Mouse (Mus musculus) monocyte, adult 5-6 weeks (primary cell): ENCODE data around the gene Cercam. TPM values are rescaled to one million over a fixed set of nuclear protein-coding genes. Genes with fewer than 3 reads are reported as not detected.

Experiments used
- ATAC-seq: fragments of 153-309, 156-312 bp; replicated peaks from 2 replicates; pipeline ENCODE4 v1.8.0; 2017; ENCODE audit warnings: mild to moderate bottlenecking; ENCODE audit not compliant: low TSS enrichment, insufficient number of reproducible peaks, severe bottlenecking, poor library complexity, low FRiP score
- total RNA-seq: library from RNA; stranded (forward); fragments of 200-1000, 200-491, 200-594 nt; gene quantifications from 3 replicates; pipeline ENCODE4 v1.2.3, GENCODE M21; 2017

Cercam gene
- 1.2 to 9.8 TPM (median 3.1 TPM) in 3 replicates for total RNA-seq

DNA sequence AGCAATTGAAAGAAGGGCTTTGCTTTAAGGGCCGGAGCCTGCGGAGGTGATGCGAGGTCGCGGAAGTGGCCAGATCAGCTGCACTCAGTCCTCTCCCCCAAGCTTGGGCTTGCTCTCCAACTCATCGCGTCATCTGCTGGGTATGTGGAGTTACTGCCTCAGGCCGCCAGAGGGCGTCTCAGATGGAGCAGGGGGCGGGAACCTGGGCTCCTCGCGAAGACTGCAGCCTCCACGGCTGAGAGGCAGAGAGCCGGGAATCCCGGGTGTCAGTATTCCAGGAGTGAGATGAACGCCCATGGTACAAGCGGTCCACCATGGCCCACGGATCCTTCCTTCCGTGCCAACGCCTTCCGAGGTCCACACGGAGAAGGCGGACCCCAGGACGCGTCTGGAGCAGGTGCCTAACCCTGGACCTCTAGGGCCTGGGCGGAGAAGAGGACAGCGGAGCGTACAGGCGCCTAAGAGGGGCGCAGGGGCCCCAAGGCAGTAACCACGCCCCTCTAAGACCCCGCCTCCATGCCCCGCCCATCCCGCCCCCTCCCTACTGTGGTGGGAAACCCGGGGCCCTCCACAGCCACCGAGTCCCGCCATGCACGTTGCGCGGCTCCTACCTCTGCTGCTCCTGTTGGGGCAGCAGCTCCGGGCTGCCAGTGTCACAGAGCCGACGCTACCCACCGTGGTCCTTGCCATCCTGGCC, at the start of gene Cercam:
TSS of gene Cercam (plus strand) at position 216 of the 697 bp plus-strand sequence.
- peak; percentile 95 for ATAC-seq

DNA sequence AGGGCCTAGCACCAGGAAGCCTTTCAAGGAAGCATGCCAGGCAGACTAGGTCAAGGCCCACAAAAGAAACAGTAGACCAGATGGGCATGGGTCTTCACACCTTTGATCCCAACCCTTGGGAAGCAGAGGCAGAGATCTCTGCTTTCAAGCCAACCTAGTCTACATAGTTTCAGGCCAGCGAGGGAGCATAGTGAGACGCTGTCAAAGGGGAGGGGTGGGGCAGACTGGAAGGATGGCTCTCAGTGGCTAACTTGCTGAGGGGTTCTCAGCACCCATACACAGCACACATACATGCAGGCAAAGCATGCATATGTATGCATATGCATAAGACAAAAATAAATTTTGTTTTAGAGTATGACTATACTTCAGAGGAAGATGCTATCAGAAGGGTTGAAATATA, 49.6 kb upstream of the Cercam start:
- ATAC-seq, result no peak

DNA sequence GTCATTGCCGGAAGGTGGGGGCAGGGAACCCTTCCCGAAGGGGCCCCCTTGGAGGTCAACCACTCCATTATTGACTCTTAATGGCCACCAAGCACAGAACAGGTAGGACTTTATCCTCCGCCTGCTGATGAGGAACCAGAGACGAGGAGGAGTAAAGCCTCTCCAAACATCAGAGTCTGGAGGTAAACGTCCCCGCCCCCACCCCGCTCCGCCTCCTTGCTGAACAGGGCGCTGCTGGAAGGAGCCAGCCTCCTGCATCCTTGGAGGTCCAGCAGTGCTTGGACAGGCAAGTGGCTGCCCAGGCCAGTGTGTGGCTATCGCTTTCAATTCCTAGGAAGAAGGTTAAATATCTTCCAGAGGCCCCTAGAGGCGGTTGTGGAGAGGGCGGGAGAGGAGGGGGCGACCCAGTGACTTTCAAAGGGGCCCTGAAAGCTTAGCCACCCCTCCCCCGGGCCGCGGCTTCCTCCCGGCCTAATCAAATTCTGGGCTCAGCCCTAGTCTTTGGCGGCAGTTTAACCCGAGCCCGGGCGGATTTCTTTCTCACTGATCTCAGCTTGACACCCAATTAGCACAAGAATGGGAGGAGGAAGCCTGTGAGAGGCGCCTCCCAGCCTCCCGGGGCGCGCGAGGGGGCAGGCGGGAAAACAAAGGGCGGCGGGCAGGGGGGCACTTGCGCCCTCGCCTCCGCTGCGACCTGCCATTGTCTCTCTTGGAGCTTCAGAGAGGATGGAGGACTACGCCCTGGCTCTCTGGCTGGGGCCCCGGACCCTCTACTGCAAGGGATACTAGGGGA, 48.7 kb upstream of the Cercam start, which contains the start of gene Urm1:
TSS of gene Urm1 (plus strand) at position 51 of the 793 bp plus-strand sequence.
- ATAC-seq, result peak; percentile 23; the same call in 1 of the 2 replicates

DNA sequence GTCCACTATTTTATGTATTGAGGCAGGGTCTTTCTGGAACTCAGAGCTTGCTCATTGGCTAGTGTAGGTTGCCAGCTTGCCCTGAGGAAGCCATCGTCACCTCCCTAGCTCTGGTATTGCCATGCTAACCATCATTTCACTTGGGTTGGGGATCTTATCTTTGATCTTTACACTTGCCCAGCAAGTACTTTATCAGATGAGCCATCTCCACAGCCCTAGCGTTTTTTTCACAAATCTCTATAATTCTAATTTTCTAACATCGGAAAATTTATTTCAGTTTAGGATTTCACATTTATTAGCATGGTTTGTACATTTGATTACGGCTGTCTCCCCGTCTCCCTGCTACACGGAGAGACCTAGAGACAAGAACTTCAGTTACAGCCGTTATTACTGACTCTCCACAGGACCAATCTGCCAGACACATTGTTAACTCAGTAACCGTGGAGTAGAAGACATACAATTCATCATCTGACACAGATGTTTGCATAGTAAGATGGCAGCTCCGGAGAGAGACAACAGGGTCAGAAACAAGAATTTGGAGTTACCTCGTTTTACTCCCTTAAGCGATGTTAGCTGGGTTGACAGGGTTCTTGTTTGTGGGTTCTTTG, 42.5 kb upstream of the Cercam start:
- no peak for ATAC-seq

DNA sequence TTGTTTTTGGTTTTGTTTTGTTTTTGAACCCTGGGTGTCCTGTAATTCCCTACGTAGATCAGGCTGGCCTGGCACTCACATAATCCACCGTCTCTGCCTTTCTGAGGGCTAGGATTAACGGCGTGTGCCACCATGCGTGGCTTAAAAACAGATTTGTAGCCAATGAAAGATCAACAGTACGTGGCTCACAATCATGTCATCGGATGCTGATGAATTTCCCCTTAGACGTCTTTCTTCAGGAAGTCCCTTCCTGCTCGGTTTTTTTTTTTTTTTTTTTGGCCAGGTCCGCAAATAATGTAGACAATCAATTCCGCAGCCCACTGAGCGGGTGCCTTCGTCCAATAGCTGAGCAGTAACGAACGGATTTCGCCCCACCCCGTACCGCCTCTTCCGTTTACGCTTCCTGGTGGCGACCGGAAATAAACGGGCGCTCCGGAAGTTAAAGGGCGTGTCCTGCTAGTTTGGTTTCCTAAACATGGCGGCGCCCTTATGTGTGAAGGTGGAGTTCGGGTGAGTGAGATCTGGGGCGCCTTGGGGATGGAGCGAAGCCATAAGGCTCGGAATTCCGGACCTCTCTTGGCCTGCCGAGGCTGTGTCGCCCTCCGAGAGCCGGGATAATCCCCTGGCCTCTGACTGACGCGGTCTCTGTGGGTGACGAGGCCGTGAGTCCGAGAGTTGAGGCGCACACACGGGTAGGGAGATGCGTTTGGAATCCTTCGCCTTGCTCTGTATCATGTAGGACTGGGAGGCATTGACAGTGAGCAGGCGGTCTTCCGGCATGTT, 41.8 kb upstream of the Cercam start:
- ATAC-seq, result peak; percentile 99

DNA sequence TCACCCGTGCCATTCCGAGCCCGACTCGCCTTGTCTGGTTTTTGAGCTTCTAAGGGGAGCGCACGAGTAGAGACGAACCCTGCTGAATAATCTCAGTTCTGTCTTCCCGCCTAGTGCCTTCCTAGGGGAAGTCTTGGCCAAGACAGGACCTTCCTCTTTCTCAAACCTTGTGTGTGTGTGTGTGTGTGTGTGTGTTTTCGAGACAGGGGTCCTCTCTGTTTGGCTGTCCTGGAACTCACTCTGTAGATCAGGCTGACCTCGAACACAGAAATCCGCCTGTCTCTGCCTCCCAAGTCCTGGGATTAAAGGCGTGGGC, 41.3 kb upstream of the Cercam start:
- ATAC-seq, result peak; percentile 28; the same call in 1 of the 2 replicates

DNA sequence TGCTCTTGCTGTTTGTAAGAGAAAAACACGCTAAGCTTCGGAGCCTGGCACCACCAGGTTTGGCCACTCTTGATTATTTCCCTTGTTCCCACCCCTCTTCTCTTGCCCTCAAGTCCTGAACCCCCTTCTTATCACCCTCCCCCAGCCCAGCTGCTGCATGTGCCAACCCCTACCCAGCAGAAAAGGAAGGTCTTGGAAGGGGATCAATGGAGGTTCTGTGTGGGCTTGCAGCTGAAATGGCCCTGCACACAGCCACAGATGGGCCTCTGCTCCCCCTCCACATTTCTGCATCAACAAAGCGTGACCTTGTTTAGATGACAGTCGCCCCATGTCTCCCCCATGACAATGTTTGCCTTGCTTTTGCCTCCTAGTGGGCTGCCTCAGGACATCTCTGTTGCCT, 37.9 kb upstream of the Cercam start:
- ATAC-seq, result no peak

DNA sequence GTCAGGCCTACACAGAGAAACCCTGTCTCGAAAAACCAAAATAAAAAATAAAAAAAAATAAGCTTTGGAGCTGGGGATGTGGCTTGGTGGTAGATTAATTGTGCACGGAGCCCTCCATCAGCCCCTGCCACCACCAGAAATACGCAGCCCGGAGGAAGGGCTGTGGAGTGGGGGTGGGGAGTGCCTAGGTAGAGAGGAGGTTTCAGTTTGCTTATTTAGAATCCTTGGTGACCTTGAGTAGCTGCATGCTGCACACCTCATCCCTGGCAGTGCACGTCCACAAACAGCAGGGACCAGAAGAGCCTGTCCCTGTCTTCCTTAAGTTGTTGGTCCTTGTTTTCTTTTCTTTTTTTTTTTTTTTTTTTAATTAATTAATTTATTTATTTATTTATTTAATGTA, 35.2 kb upstream of the Cercam start:
- no peak for ATAC-seq

DNA sequence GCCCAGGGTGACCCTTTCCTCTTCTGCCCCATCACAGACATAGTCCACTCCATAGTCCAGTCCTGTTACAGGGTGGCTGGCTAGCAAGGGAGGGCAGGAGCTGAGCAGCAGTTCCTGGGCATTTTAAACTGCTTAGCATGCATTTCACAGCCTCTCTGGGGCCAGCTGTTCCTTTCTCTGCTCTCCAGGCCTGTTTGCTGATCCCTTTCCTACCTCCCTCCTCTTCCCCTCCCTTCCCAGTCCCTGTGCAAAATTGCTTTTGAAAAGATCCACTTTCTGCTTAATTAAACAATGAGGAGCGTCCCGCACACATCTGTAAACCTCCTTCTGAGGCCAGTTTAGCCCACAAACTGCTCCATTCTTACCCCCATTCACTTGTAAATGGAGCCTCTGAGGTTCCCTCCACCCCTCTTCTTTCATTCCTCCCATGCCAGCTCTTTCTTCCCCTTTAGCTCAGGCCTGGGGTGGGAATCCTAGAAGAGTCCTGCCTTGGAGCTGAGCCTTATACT, 33.5 kb upstream of the Cercam start:
- ATAC-seq, result no peak

DNA sequence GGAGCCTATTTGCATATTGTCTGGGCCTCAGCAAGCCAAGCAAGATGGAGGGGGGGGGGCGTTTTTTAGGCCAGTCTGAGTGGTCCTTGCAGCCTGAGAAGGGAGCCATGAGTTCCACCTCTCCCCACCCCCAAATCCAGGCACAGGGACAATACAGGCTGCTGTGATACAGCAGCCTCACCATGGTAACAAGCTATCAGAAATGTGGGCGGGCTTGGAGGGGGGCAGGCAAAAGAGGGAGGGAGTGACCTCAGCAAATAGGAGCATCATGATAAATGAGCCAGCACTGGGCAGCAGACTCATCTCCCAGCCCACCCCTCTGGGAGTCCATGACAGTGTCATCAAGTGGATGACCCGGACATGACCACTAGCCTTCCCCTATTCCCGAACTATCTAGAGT, 29.5 kb upstream of the Cercam start:
- ATAC-seq, result no peak

DNA sequence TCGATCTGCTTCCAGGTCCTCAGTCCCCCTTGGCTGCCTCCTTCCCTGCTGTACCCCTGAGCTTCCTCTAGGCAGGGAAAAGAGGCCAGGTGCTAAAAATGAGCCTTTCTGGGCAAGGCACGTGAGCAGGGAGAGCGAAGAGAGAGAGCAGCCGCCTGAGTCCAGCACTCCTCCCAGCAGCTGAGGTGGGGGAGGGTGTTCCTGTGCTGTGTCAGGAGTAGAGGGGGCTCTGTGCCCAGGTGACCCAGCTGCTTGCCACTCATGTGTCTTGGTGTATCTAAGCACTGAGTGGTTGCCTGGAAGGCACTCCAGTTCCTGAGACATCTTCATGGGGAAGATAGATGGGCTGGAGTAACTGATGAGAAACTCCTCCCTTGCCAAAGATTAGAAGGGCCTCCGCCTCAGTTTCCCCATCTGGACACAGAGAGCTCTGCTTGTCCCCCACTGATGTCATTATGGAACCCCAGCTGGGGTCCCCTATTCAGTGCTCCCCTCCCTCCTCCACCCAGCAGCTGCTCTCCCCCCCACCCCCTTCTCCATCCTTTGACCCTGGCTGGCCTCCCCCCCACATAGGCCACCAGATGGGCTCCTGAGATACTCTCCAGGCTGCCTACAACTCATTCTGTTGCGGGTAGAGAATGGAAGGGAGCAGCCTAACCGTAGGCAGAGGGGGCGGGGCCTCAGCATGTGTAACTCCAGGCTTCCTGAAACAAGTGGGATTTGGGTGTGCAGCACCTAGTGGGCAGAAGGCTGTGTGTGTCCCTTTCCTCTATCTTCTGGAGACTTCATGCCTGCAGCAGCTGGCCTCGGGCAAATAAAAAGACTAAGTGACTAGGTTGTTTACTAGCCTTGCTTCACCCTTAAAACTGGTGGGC, 25.5 kb upstream of the Cercam start:
- ATAC-seq, result no peak

DNA sequence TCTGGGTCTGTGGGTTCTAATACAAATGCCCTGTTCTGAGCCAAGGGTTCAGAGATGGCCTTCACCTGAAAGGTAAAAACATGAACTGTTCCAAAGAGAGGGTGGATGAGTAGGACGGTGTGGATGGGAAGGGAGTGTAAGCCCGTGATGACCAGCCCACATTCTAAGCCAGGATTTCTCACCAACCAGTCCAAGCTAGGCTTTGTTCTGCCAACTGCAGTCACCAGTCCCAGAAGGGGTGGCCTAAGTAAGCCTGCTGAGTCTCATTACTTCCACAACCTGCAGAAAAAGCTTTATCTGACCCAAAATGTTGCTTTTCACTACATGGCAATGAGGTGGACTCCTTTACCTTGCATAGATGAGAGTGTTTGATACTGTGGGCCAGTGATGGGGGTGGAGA, 24.8 kb upstream of the Cercam start:
- no peak for ATAC-seq

DNA sequence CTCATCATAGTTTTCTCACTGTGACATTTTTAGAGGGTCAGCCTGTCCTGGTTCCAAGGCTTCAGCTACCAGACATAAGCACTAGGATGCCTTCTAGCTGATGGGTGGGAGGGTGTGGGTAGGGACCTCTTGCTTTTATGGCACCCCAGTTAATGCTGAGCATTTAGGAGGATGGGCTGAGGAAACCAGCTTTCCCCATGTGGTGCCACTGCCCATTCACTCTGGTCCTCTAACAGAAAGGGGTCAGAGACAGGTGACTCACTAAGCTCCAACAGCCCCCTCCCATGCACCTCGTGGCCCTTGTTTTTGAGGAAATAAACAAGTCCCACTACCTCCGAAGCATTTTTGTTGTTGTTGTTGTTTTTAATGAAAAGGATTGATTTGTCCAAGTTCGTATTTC, 24.3 kb upstream of the Cercam start:
- no peak for ATAC-seq

DNA sequence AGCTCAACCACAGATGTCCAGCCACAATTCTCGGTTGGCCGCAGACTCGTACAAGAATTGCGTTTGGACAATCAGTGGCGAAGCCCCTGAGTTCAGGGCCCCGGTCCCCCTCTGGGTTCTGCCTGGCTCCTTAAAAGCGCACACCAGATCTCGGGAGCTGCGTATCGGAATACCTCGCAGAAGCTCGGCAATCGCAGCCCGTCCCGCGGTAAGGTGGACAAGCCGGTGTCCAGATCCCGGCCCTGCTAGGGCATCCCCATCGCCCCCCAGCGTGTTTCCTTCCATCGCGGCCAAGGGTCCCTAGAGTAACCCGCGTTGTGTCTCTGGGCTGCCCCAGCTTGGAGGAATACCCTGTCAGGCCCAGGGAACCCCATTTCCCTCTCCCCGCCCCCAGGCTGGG, 23.3 kb upstream of the Cercam start:
- no peak for ATAC-seq

DNA sequence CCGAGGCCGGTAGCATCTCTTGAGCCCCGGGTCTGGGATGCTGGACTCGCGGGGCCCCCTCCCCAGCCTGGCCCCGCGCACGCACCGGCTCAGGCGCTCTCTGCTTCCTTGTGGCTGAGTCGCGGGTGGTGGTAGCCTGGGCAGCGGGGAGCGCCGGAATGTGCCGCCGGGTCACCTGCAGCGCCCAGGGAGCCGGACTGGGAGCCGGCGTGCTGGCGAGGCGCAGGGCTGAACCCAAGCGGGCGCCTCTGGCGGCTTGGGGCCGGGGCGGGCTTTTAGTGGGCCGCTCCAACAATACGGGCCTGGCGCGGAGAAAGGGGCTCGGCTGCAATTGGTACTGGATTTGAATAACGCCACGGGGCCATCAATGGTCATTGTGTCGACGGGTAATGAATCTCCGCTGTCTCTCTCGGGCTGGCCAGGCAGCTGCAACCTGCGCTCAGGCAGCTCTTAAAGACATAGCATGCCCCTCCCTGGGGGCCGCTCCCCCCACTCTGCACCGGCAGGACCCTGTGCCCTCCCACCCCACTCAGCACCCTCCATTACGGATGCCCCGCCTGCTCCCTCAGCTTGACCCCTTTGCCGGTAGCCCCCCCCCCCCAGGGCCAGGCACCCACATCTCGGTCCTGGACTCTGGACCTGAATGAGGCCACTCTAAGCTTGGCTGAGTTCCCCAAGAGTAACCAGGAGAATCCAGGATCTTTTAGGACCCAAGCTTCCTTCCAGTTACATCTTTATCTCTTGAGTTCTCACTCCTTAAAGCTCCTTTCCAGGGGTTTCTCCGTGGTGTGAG, 22.7 kb upstream of the Cercam start:
- ATAC-seq, result no peak

DNA sequence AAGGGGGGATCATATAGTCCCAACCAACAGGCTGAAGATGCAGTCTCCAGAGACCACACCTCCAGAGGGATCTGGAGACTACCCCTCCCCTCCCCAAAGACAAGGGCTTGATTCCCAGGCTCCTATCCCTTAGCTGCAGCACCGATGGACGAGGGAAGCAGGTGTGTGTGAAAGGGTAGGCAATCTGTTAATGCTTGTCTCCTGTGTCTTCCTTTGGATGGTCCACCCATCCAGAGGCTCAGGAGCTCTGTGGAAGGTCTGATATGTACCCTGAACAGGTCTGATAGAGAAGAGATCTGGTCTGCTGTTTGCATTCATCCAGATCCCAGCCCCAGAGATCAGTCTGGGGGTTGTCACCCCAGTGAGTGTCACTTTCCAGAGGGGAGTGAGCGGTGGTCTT, 22.1 kb upstream of the Cercam start:
- no peak for ATAC-seq

DNA sequence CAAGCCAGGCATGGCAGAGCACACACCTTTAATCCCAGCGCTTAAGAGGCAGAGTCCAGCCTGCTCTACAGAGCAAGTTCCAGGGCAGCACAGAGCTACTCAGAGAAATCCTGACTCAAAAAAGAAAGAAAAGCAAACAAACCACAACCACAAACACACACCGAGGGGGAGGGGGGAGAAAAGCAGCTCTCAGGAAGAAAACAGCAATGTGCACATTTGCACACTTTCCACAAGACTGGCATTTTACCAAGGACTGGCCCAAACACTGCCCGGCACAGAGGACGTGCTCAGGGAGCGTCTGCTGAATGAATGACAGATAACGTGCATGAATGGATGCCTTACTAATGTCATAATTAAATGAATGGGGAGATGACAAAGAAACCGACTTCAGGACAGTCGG, 19.9 kb upstream of the Cercam start:
- no peak for ATAC-seq
